Mouse (Mus musculus) intestine, embryonic 15.5 days (tissue): ENCODE results near the gene Atp2a2. TPM values are rescaled to one million over a fixed set of nuclear protein-coding genes. Genes with fewer than 3 reads are reported as not detected.

Experiments
- ATAC-seq: fragments of 200-750 bp; cut with Nextera tagmentation; 2 replicates; pipeline ENCODE4 v1.8.0; 2017; ENCODE audit warnings: moderate TSS enrichment, moderate library complexity
- H3K27ac ChIP-seq: fragments of 300-500 bp; sonication (generic); 2 replicates; pipeline ENCODE4 v1.5.1; 2015; ENCODE audit warnings: mild to moderate bottlenecking, inconsistent platforms
- H3K27me3 ChIP-seq: fragments of 300-500 bp; sonication (generic); replicated peaks from 2 replicates; pipeline ENCODE4 v1.6.1; 2015; ENCODE audit warnings: inconsistent platforms
- H3K36me3 ChIP-seq: fragments of 300-500 bp; sonication (generic); 2 replicates; pipeline ENCODE4 v1.6.1; 2015; ENCODE audit warnings: inconsistent platforms
- H3K4me1 ChIP-seq: fragments of 300-500 bp; sonication (generic); replicated peaks from 2 replicates; pipeline ENCODE4 v1.6.1; 2015; ENCODE audit warnings: inconsistent platforms
- H3K4me2 ChIP-seq: fragments of 300-500 bp; sonication (generic); replicated peaks from 2 replicates; pipeline ENCODE4 v1.6.1; 2015; ENCODE audit warnings: mild to moderate bottlenecking, inconsistent platforms
- H3K4me3 ChIP-seq: fragments of 300-500 bp; sonication (generic); replicated peaks from 2 replicates; pipeline ENCODE4 v1.5.1; 2015; ENCODE audit warnings: inconsistent platforms
- H3K9ac ChIP-seq: fragments of 300-500 bp; sonication (generic); 2 replicates; pipeline ENCODE4 v1.6.1; 2015; ENCODE audit warnings: inconsistent platforms
- H3K9me3 ChIP-seq: fragments of 300-500 bp; sonication (generic); 2 replicates; pipeline ENCODE4 v1.6.1; 2016; ENCODE audit warnings: inconsistent platforms
- WGBS: fragments of 180-500 bp; shearing (Covaris S2); methylation state at CpG from one replicate; pipeline ENCODE4 v1.1.7; 2015; 5-methylcytosine and 5-hydroxymethylcytosine counted together
- polyA plus RNA-seq: library from polyadenylated mRNA; unstranded; fragments of >200 nt; fragmentation: Nextera tagmentation; extraction: Ambion mirVana; gene quantifications from 2 replicates; pipeline ENCODE4 v1.2.1, GENCODE M21; 2015

Gene Atp2a2
- polyA plus RNA-seq, 1 experiment from 2014 or later: 33.8 TPM

DNA sequence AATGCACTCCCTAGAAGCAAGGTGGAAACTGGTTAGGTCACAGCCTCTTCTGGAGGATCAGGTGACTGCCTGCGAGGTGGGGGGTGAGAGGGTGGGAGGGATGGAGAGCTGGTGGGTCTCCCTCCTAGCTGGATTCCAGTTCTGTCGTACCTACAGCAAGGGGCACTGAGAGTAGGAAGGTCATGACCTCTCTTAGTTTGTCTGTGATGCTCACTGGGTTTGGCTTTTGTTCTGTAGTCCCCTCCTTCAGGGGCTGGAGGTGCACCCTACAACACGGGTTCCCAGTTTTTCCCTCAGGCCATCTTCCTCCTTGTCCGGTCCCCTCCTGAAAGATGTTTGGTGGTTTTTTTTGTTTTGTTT is 1.7 kb upstream of the Atp2a2 start:
- 44% methylated on average over 4 of the region's 4 CpGs for WGBS
- ATAC-seq: no peak
- Histone ChIP-seq H3K27ac (no peak overlapping the region), H3K9ac (no peak overlapping the region), H3K4me1 (peaks cover 9% of the 10 kb centered on the region), H3K27me3 (no peaks in the 10 kb centered on the region), H3K4me3 (no peak overlapping the region), H3K36me3 (no peaks in the 10 kb centered on the region), H3K9me3 (no peaks in the 10 kb centered on the region), H3K4me2 (no peak overlapping the region)

DNA sequence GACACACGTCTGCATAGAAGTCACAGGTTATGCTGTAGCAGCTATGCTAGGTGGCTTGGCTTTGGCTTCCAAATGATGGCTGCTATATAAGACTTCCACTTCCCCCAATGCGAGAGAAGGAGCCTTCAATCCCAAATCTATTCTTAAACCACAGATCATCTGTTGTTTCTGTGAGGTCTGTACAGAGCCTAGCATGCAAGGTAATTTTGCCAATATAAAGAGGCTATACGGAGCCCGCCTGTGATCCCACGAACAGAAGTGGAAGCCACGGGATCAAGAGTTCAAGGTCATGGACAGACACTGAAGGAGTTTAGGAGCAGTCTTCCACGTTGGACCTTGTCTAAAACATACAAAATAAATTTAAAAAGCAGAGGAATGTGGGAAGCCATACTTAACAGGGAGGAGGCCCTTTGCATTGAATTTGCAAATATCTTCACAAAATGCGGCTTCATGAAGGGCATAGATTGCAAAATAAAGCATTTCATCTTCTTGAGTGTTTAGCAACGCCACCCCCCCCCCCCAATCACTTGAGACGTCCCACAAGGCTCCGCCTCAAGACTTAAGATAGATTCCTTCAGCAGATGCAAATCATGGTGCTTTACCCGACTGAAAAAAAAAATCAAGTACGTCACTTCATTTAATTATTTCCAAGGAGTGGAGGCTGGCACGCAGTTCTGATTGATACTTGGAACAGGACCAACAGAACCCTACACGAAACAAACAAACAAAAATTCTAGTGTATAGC is 1.2 kb upstream of the Atp2a2 start:
- H3K27me3 ChIP-seq: no peaks in the 10 kb centered on the region
- H3K9me3 ChIP-seq: no peaks in the 10 kb centered on the region
- WGBS: 48% methylated on average over 15 of the region's 15 CpGs
- peak overlapping the region; percentile 99 for H3K4me3 ChIP-seq
- H3K27ac ChIP-seq: peak overlapping the region; percentile 85
- peak overlapping the region; percentile 84 for H3K9ac ChIP-seq
- peak overlapping the region; percentile 89 for H3K4me2 ChIP-seq
- no peak for ATAC-seq
- H3K36me3 ChIP-seq: no peaks in the 10 kb centered on the region
- peaks cover 10% of the 10 kb centered on the region for H3K4me1 ChIP-seq

DNA sequence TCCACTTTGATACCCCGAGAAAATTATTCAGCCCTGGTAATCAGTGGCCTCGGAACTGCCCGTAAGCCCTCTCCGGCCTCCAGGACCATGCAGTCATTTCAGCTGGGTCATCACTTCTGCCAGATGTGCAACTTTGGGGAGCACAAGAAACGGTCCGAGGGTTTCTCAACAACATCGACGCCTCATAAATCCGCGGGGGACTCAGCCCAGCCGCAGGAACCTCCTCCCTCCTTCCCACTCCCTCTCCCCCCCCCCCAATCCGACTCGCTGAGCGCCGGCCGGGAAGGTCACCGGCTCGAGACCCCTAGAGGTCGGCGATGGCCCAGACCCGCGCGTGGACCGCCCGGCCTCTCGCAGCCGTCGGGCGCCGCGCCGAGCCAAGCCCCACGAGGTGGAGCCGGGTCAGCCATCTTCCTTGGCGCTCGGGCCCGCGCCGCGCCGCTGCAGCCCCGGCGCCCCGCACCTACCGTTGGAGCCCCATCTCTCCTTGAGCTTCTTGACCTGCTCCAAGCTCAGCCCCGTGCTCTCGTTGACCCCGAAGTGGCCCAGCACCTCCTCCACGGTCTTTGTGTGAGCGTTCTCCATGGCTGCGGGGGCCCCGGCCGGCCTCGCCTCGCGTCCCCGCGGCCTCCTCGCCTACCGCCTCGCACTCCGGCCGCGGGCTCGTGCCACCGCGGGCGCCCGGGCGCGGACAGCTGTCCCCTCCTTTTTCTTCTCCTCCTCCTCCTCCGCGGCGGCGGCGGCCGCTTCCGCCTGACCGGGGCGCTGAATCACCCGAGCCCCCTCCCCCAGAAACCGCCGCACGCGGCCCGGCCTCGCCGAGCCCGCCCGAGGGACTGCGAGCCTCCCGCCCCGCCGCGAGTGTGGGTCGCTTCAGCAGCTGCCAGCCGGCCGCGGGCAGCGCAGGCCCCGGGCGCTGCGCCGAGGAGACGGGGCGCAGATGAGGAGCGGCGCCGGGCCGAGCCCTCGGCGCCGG is 636 bp downstream of the Atp2a2 start:
- ATAC-seq: peak; percentile 58
- Histone ChIP-seq H3K4me1 (peaks cover 15% of the 10 kb centered on the region), H3K9ac (peak overlapping the region; percentile 100), H3K36me3 (no peaks in the 10 kb centered on the region), H3K4me3 (peak overlapping the region; percentile 99), H3K9me3 (no peaks in the 10 kb centered on the region), H3K27me3 (no peaks in the 10 kb centered on the region), H3K27ac (peak overlapping the region; percentile 99), H3K4me2 (peak overlapping the region; percentile 55)
- WGBS: under 1% methylated on average over 108 of the region's 113 CpGs

DNA sequence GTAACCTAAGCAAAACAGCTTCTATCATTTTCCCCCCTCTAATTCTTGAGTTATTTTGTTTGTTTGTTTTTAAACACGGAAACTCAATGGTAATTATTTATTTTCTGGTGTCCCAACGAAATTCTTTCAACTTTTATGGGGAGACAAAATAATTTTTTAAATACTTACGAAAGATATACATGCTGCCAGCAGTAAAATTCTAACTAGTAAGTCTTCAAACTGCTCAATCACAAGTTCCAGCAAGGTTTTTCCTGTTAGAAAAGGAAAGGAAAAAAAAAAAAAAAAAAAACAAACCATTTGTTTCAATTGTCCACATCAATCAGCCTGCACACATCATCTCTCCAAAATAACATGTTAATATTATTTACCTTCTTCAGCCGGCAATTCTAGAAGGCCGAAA is 1.5 kb downstream of the Atp2a2 start:
- H3K4me2 ChIP-seq: peak overlapping the region; percentile 55
- H3K4me1 ChIP-seq: peaks cover 15% of the 10 kb centered on the region
- no peaks in the 10 kb centered on the region for H3K27me3 ChIP-seq
- peak overlapping the region; percentile 100 for H3K9ac ChIP-seq
- H3K4me3 ChIP-seq: peak overlapping the region; percentile 99
- no peaks in the 10 kb centered on the region for H3K9me3 ChIP-seq
- H3K36me3 ChIP-seq: peaks cover under 1% of the 10 kb centered on the region; the same call in 1 of the 2 replicates
- WGBS: 17% methylated on average over 5 of the region's 5 CpGs
- peak overlapping the region; percentile 99; the same call in 1 of the 2 replicates for H3K27ac ChIP-seq
- no peak for ATAC-seq

DNA sequence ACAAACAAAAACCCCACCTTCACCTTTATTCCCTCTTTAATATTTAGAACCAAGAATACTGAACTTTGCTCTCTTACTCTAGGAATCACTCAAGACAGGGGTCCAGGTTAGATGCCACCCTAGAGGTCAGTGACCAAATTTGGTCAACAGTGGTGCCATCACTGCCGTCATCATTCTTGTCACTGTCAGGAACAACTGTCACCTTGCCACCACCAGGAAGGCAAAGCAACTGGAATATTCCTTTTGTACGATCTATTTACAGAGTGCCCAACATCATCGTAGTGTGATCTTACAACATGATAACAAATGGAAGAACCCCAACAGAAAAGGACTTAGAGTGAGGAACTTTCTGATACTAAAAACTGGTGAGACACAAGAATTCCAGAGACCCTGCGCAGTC is 1.9 kb downstream of the Atp2a2 start:
- Histone ChIP-seq H3K4me3 (peak overlapping the region; percentile 24), H3K27ac (no peak overlapping the region), H3K9ac (0 out of 2 replicates have a peak overlapping the region, but pooled peaks have one; percentile 11), H3K27me3 (no peaks in the 10 kb centered on the region), H3K9me3 (no peaks in the 10 kb centered on the region), H3K4me1 (peaks cover 15% of the 10 kb centered on the region), H3K4me2 (peak overlapping the region; percentile 55), H3K36me3 (peaks cover 2% of the 10 kb centered on the region; the same call in 1 of the 2 replicates)
- ATAC-seq: no peak
- 28% methylated on average over 4 of the region's 4 CpGs for WGBS

DNA sequence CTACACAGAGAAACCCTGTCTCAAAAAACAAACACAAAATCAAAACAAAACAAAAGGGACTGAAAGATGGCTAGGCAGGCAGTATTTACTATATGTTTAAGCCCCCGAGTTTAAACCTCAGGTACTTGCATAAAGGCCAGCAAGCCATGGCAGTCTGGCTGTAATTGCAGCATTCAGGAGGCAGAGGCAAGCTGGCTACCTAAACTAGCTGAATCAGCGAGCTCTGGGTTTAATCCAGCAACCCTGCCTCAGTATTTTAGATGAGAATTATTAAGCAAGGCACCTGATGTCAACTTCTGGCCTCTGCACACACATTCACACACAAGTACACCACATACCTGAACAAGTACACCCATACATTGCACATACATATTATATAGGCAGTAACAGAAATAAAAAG is 4.0 kb downstream of the Atp2a2 start:
- Histone ChIP-seq H3K4me3 (no peak overlapping the region), H3K4me2 (peak overlapping the region; percentile 23; the same call in 1 of the 2 replicates), H3K27ac (no peak overlapping the region), H3K9me3 (no peaks in the 10 kb centered on the region), H3K36me3 (peaks cover 8% of the 10 kb centered on the region; the same call in 1 of the 2 replicates), H3K4me1 (peaks cover 16% of the 10 kb centered on the region), H3K9ac (no peak overlapping the region), H3K27me3 (no peaks in the 10 kb centered on the region)
- ATAC-seq: no peak
- WGBS: 59% methylated on average over 2 of the region's 2 CpGs

DNA sequence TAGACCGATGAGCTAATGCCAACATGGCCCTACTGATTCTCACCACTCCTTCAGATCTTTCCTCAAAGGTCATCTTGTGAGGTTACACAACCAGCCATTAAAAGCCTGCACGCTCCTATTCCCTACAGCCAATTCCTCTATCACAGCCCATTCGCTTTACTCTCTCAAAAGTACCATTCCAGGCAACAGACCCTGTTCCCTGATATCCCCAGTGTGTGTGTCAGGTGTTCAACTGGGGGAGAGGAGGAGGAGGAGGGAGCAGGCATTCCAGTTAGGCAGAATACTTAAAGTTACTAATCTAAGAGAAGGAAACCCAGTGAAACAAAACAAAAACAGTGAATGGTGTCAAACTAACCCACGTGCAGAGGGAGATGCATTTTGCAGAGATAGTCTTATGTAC is 5.0 kb downstream of the Atp2a2 start:
- Histone ChIP-seq H3K4me2 (no peak overlapping the region), H3K4me1 (peaks cover 12% of the 10 kb centered on the region; the same call in 1 of the 2 replicates), H3K4me3 (no peak overlapping the region), H3K9ac (no peak overlapping the region), H3K9me3 (no peaks in the 10 kb centered on the region), H3K27me3 (no peaks in the 10 kb centered on the region), H3K36me3 (peaks cover 11% of the 10 kb centered on the region; the same call in 1 of the 2 replicates), H3K27ac (no peak overlapping the region)
- WGBS: 86% methylated on average over 4 of the region's 4 CpGs
- ATAC-seq: no peak

DNA sequence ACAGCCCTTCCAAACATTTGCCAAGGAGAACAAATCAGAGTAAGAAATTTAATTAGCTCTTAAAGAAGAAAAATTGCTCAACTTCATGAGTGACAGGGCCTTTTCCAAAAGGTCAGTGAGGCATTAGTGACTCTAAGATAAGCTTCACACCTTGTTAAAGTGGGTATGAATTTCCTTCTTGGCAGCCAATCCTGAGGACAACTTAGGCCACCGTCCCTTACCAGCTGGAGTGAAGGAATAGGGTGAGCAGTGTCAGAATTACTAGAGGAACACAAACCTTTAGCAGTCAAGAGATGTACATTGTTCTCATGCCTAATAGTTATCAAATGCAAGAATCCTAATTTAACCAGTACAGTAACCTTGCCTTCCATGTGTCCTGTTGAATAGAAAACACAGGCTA is 7.6 kb downstream of the Atp2a2 start:
- H3K27ac ChIP-seq: no peak overlapping the region
- H3K9ac ChIP-seq: no peak overlapping the region
- ATAC-seq: no peak
- no peak overlapping the region for H3K4me3 ChIP-seq
- H3K36me3 ChIP-seq: peaks cover 26% of the 10 kb centered on the region
- H3K9me3 ChIP-seq: no peaks in the 10 kb centered on the region
- 83% methylated on average over 1 of the region's 1 CpGs for WGBS
- no peaks in the 10 kb centered on the region for H3K27me3 ChIP-seq
- H3K4me2 ChIP-seq: no peak overlapping the region
- peaks cover 9% of the 10 kb centered on the region; the same call in 1 of the 2 replicates for H3K4me1 ChIP-seq

DNA sequence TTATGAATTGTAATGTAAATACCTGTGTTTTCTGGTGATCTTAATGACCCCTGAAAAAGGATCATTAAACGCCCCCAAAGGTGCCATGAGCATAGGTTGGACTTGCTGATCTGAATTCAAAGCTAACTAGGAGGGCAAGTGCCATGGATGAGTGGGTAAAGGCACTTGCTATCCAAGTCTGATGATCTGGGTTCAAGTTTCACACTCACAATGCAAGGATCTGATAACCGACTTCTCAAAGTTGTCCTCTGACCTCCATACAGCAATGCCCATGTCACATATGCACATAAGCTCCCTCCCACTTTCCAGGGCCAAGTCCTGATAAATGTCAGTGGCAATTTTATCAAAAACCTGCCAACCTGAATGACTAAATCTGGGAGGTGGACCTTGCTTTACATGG is 9.0 kb downstream of the Atp2a2 start:
- Histone ChIP-seq H3K4me3 (no peak overlapping the region), H3K36me3 (peaks cover 26% of the 10 kb centered on the region), H3K27ac (no peak overlapping the region), H3K4me2 (no peak overlapping the region), H3K9ac (no peak overlapping the region), H3K27me3 (no peaks in the 10 kb centered on the region), H3K4me1 (peaks cover 8% of the 10 kb centered on the region; the same call in 1 of the 2 replicates), H3K9me3 (no peaks in the 10 kb centered on the region)
- WGBS: 79% methylated on average over 2 of the region's 2 CpGs
- no peak for ATAC-seq

DNA sequence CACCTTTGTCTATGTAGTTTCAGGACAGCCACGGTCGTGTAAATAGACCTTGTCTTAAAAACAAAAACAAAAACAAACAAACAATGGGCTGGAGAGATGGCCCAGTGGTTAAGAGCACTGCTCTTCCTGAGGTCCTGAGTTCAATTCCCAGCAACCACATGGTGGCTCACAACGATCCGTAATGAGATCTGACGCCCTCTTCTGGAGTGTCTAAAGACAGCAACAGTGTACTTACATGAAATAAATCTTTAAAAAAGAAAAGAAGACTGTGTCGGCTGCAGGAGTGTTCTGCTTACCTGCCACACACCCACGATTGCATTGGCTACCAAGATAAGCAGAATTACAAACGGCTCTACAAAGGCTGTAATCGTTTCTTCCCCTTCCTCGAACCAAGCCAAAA is 10.6 kb downstream of the Atp2a2 start:
- Histone ChIP-seq H3K27me3 (no peaks in the 10 kb centered on the region), H3K9ac (no peak overlapping the region), H3K27ac (no peak overlapping the region), H3K36me3 (peaks cover 26% of the 10 kb centered on the region), H3K9me3 (no peaks in the 10 kb centered on the region), H3K4me2 (no peak overlapping the region), H3K4me3 (no peak overlapping the region), H3K4me1 (0 out of 2 replicates have a peak, but pooled peaks cover 3% of the 10 kb centered on the region)
- 86% methylated on average over 10 of the region's 10 CpGs for WGBS
- ATAC-seq: no peak

DNA sequence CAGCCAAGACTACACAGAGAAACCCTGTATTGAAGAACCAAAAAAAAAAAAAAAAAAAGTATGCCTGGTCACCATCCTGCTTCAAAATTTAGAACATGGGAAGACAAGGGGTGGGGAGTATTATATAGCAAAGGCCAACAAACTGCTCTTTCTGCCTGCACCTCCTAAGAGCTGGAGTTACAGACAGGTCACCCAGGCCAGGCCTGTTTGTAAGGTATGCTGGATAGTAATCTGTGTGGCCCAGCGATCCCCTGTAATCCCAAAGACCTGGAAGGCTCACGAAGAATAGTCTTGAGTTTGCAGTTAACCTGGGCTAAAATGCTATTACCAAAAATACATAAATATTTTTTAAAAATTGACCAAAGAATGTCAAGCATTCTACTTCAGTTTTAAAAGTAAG is 11.9 kb downstream of the Atp2a2 start:
- WGBS: 96% methylated on average over 2 of the region's 2 CpGs
- 0 out of 2 replicates have a peak, but pooled peaks cover 3% of the 10 kb centered on the region for H3K4me1 ChIP-seq
- H3K36me3 ChIP-seq: peaks cover 23% of the 10 kb centered on the region

DNA sequence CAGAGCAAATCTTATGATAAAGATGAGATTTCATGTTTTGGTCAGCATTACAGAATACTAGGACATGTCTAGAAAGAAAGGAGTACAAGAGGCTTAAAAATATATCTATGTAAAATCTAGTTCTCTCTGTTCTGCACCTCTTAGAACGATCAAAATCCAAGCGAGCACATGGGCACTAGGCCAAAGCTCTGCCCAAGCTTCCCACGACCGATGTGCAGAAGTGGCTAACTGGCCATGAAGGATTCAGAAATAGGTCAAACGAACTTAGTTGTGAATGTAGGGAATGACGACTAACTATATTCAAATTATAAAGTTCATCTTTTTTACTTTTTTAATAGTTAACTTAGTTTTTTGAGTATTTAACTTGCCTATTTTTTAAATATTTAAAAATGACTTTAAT is 14.2 kb downstream of the Atp2a2 start:
- no peak overlapping the region for H3K4me3 ChIP-seq
- WGBS: 86% methylated on average over 6 of the region's 6 CpGs
- no peak overlapping the region for H3K27ac ChIP-seq
- H3K36me3 ChIP-seq: peaks cover 20% of the 10 kb centered on the region
- H3K4me1 ChIP-seq: no peaks in the 10 kb centered on the region
- no peaks in the 10 kb centered on the region for H3K27me3 ChIP-seq
- no peak overlapping the region for H3K9ac ChIP-seq
- no peak overlapping the region for H3K4me2 ChIP-seq
- ATAC-seq: no peak
- H3K9me3 ChIP-seq: no peaks in the 10 kb centered on the region

More for the DNA sequence above, 11.9 kb downstream of the Atp2a2 start:
- H3K27me3 ChIP-seq: no peaks in the 10 kb centered on the region
- no peaks in the 10 kb centered on the region for H3K9me3 ChIP-seq
- H3K9ac ChIP-seq: no peak overlapping the region
- no peak overlapping the region for H3K4me3 ChIP-seq
- H3K27ac ChIP-seq: no peak overlapping the region
- no peak overlapping the region for H3K4me2 ChIP-seq
- ATAC-seq: no peak
